Mouse (Mus musculus) forebrain, embryonic 16.5 days (tissue): ENCODE results near the gene Teddm2. TPM values are rescaled to one million over a fixed set of nuclear protein-coding genes. Genes with fewer than 3 reads are reported as not detected.

ENCODE experiments used
- ATAC-seq: fragments of 200-750 bp; cut with Nextera tagmentation; 2 replicates; pipeline ENCODE4 v1.8.0; 2017; ENCODE audit warnings: mild to moderate bottlenecking, moderate library complexity
- H3K27ac ChIP-seq: fragments of 300-500 bp; sonication (generic); 2 replicates; pipeline ENCODE4 v1.5.1; 2014; ENCODE audit warnings: low read length, control low read depth
- H3K27me3 ChIP-seq: fragments of 300-500 bp; sonication (generic); replicated peaks from 2 replicates; pipeline ENCODE4 v1.6.1; 2014; ENCODE audit warnings: low read length; ENCODE audit not compliant: control insufficient read depth, insufficient read depth
- H3K36me3 ChIP-seq: fragments of 300-500 bp; sonication (generic); 2 replicates; pipeline ENCODE4 v1.6.1; 2014; ENCODE audit not compliant: control insufficient read depth, insufficient read depth
- H3K4me1 ChIP-seq: fragments of 300-500 bp; sonication (generic); replicated peaks from 2 replicates; pipeline ENCODE4 v1.6.1; 2014; ENCODE audit warnings: low read length; ENCODE audit not compliant: control insufficient read depth, insufficient read depth
- H3K4me2 ChIP-seq: fragments of 300-500 bp; sonication (generic); 2 replicates; pipeline ENCODE4 v1.6.1; 2014; ENCODE audit warnings: mild to moderate bottlenecking, low read length, control low read depth
- H3K4me3 ChIP-seq: fragments of 300-500 bp; sonication (generic); replicated peaks from 2 replicates; pipeline ENCODE4 v1.5.1; 2014; ENCODE audit warnings: mild to moderate bottlenecking, low read length, control low read depth
- H3K9ac ChIP-seq: fragments of 300-500 bp; sonication (generic); replicated peaks from 2 replicates; pipeline ENCODE4 v1.6.1; 2014; ENCODE audit warnings: low read depth, low read length, control low read depth
- H3K9me3 ChIP-seq: fragments of 300-500 bp; sonication (generic); 2 replicates; pipeline ENCODE4 v1.6.1; 2016; ENCODE audit warnings: low read length; ENCODE audit not compliant: control insufficient read depth
- WGBS: fragments of 180-500 bp; shearing (Covaris S2); extraction: QIAGEN DNeasy Blood & Tissue Kit; methylation state at CpG from one replicate; pipeline ENCODE4 v1.1.7; 2014; 5-methylcytosine and 5-hydroxymethylcytosine counted together
- microRNA-seq: library from miRNA; unstranded; fragments of <30 nt; microRNA quantifications from one replicate; pipeline ENCODE4, GENCODE M21; 2017
- polyA plus RNA-seq: library from polyadenylated mRNA; unstranded; fragments of >200 nt; fragmentation: Nextera tagmentation; extraction: Ambion mirVana; gene quantifications from 2 replicates; pipeline ENCODE4 v1.2.1, GENCODE M21; 2015

The Teddm2 gene
- polyA plus RNA-seq, 1 experiment from 2014 or later = 2.4 TPM

GRCm38 (mm10) chr1:153807390-153807993 lies 92.5 kb downstream of the Teddm2 start:
- ATAC-seq = no peak
- Histone ChIP-seq H3K9ac (no peak overlapping the region), H3K4me2 (no peak overlapping the region), H3K27me3 (no peaks in the 10 kb centered on the region), H3K27ac (no peak overlapping the region), H3K9me3 (no peaks in the 10 kb centered on the region), H3K4me3 (no peak overlapping the region), H3K36me3 (no peaks in the 10 kb centered on the region), H3K4me1 (no peaks in the 10 kb centered on the region)
- WGBS = 54% methylated on average over 13 of the region's 13 CpGs

GRCm38 (mm10) chr1:153803530-153803929 lies 96.5 kb downstream of the Teddm2 start:
- no peaks in the 10 kb centered on the region for H3K9me3 ChIP-seq
- no peak overlapping the region for H3K9ac ChIP-seq
- 55% methylated on average over 8 of the region's 8 CpGs for WGBS

GRCm38 (mm10) chr1:153802691-153803090 lies 97.3 kb downstream of the Teddm2 start:
- Histone ChIP-seq H3K4me3 (no peak overlapping the region), H3K9ac (no peak overlapping the region), H3K4me1 (no peaks in the 10 kb centered on the region), H3K9me3 (no peaks in the 10 kb centered on the region), H3K4me2 (no peak overlapping the region), H3K36me3 (no peaks in the 10 kb centered on the region), H3K27ac (no peak overlapping the region), H3K27me3 (no peaks in the 10 kb centered on the region)
- ATAC-seq = no peak
- 69% methylated on average over 7 of the region's 7 CpGs for WGBS

More at GRCm38 (mm10) chr1:153803530-153803929, 96.5 kb downstream of the Teddm2 start:
- Histone ChIP-seq H3K36me3 (no peaks in the 10 kb centered on the region), H3K4me3 (no peak overlapping the region), H3K27ac (no peak overlapping the region), H3K4me1 (no peaks in the 10 kb centered on the region), H3K27me3 (no peaks in the 10 kb centered on the region), H3K4me2 (no peak overlapping the region)
- ATAC-seq = no peak

Small RNAs within 50 kb of the gene (microRNA-seq; reads per million reads assigned to microRNA genes)
- gene Mir8114 = 22.2 reads per million, percentile 35 among the genes with 10 or more reads in this experiment

Other genes starting within 250 kb of the Teddm2 start
- 16.1 and 22.4 TPM in 2 replicates for gene Rgs8, start 247.2 kb downstream of the Teddm2 start, polyA plus RNA-seq
- gene Rgs16, start 159.9 kb downstream of the Teddm2 start, polyA plus RNA-seq = 32.9 and 34.3 TPM in 2 replicates
- 40.4 and 42.7 TPM in 2 replicates for gene Rnasel, start 150.8 kb downstream of the Teddm2 start, polyA plus RNA-seq
- gene Rgsl1, start 56.1 kb downstream of the Teddm2 start, polyA plus RNA-seq = 0.44 and 0.52 TPM in 2 replicates
- 1.1 and 1.5 TPM in 2 replicates for gene Teddm1b, start 25.9 kb downstream of the Teddm2 start, polyA plus RNA-seq
- gene Teddm1a, start 8.5 kb downstream of the Teddm2 start, polyA plus RNA-seq = 0.28 TPM in 1 of 2 replicates, not detected in the other
- gene Glul, start 284 bp downstream of the Teddm2 start, polyA plus RNA-seq = 114 and 137 TPM in 2 replicates